Mouse (Mus musculus) regulatory T cell (primary cell): ENCODE data around the gene Cep135.

ENCODE experiments used
- in situ Hi-C: fragments of 300-600 bp; cut with MboI, MseI; formaldehyde crosslinking; loops from one replicate; pipeline ENCODE4 v1.15.1; 2025; ENCODE audit warnings: high pct_unique_total_duplicates

Gene Cep135

DNA sequence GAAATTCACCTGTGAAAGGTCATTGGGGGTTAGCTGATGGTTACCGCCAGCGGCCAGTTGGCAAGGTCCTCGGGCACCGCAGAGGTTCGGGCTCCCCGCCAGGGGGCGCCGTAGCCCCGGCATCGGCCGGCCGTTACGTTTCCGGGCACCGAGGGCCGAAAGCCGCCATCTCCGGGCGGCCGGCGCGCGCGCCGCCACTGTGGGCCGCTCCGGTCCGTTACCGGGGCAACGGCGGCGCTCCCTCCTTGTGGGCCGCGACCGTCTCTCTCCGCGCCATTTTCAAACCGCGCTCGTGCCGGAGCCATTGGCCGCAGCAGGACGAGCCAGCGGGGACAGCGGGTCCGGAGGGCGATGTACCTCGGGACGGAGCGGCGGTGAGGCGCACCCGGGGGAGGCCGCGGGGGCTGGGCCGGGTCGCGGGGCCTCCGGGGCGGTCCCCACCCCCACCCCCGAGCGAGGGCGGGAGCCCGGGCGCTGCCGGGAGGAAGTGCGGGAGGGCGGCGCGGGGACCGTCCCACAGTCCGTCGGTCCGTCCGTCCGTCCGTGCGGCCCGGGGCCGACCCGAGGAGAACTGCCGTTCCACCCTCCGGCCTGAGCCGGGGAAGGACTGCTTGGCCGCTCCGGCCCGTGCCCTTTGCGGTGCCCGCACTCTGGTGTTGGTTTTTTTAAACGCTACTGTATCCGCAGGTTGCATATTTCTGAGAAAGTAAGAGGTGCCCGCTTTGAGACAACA lies at the start of gene Cep135:
Gene Cep135, plus strand, starts transcription at position 148 of the 733 bp plus-strand sequence.
- in situ Hi-C loops: no loop called here

GRCm38 (mm10) chr5:76540181-76540580 lies 48.3 kb upstream of the Cep135 start:
- in situ Hi-C loops: loop anchor here (25.0 kb wide), 1 partner anchor 403 kb away; the partner anchor contains the start of gene Srd5a3

DNA sequence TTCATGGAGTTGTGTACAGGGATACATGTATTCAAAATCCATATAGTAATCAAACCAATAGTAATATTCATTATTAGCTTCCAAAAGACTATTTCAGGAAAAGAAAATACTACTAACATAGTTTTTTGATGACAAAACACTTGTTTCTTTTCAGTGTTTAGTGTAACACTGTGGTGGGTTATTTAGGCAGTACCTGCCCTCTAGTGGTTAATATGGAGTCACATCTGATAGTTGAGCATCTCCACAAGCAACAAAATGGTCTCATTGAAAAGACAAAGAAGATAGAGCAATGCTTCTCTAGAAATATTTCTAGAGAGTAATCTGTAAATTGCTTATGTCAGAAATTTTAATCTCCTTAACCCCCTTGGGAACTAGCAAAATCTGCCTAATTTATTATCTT lies 47.7 kb upstream of the Cep135 start:
- in situ Hi-C loops: loop anchor here (25.0 kb wide), 1 partner anchor 404 kb away; the partner anchor contains the start of gene Srd5a3

DNA sequence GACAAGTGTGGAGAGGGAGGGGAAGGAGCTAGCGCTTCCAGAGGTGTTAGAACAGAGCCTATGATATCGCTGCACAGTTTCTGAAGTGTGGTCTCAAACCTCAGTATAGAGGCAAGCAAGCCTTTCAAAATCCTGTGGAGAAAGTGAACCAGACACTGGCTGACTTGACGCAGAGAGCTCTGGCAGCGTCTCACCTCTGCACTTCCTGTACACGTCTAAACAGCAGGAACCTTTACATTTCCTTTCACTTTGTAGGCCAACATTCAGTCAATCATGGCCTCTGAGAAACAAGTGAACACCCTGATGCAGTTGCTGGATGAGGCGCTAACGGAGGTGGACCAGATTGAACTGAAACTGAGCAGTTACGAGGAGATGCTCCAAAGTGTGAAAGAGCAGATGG lies 45.3 kb upstream of the Cep135 start:
- in situ Hi-C loops: loop anchor here (25.0 kb wide), 1 partner anchor 406 kb away; the partner anchor contains the start of gene Srd5a3

DNA sequence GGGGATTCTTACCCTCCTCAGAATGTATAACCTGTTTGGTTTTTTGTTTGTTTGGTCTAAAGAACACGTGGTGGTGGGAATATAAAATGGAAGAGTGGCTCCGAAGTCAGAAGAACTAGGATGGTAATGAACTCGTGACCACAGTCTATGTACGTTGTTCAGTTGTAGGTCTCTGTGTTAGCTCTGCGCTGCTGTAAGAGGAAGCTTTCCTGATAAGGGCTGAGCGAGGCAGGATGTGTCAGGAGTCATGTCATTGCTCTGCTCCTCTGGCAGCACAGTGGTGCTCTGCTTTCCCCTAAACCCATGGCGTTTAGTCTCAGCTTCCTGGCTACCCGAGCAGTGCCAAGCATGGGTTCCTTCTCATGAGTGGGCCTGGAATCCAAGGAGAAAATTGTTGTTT lies 38.1 kb upstream of the Cep135 start:
- in situ Hi-C loops: no loop called here

- in situ Hi-C loops: loop anchor here (10.0 kb wide), 1 partner anchor 279 kb away; no protein-coding TSS in a partner anchor
Observed at GRCm38 (mm10) chr5:76565321-76565720, 23.2 kb upstream of the Cep135 start.

GRCm38 (mm10) chr5:76574251-76574650 lies 14.2 kb upstream of the Cep135 start:
- in situ Hi-C loops: no loop called here

- in situ Hi-C loops: no loop called here
Observed at GRCm38 (mm10) chr5:76577026-76577425, 11.5 kb upstream of the Cep135 start.

GRCm38 (mm10) chr5:76585378-76585777 lies 3.1 kb upstream of the Cep135 start:
- in situ Hi-C loops: no loop called here

DNA sequence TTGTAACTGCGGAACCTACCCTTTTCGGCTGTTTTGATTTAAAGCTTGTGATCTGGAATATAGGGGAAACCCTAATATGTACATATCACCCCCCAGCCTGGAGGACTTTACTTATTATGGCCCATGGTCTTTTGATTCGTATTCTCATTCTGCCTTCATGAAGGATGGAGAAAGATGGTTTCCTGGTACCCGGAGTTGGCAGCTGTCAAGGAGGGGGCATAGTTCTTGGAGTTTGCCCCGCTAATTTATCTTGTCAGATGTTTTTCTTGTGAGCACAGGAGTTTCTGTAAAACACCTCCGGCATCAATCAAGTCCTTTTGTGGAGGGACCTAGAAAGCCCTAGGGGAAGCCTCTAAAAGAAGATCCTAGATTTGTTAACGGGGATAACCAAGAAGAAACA lies 813 bp downstream of the Cep135 start:
- in situ Hi-C loops: no loop called here

GRCm38 (mm10) chr5:76590009-76590408 lies 1.5 kb downstream of the Cep135 start:
- in situ Hi-C loops: no loop called here

GRCm38 (mm10) chr5:76591885-76592284 lies 3.4 kb downstream of the Cep135 start:
- in situ Hi-C loops: no loop called here

- in situ Hi-C loops: no loop called here
Observed at GRCm38 (mm10) chr5:76609702-76610370, 21.3 kb downstream of the Cep135 start.

- in situ Hi-C loops: no loop called here
Observed at GRCm38 (mm10) chr5:76612867-76613499, 24.5 kb downstream of the Cep135 start.

DNA sequence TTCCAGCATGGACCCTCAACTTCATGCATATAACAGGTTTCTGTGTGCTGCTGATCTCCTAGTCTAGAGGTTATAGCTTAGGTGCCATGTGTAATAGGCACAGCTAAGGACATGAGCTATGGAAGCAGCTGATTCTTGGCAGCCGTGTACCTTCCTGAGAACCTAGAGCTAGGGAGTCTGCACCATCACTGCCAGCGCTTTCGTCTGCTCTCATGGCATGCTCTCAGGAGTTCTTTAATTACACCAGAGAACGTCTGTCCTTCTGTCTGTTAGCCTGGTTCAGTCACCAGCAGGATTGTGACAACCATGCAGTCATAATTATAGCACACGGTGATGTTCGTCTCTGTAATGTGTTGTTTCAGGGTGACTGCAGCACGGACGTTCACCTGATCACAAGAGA lies 26.8 kb downstream of the Cep135 start:
- in situ Hi-C loops: no loop called here

DNA sequence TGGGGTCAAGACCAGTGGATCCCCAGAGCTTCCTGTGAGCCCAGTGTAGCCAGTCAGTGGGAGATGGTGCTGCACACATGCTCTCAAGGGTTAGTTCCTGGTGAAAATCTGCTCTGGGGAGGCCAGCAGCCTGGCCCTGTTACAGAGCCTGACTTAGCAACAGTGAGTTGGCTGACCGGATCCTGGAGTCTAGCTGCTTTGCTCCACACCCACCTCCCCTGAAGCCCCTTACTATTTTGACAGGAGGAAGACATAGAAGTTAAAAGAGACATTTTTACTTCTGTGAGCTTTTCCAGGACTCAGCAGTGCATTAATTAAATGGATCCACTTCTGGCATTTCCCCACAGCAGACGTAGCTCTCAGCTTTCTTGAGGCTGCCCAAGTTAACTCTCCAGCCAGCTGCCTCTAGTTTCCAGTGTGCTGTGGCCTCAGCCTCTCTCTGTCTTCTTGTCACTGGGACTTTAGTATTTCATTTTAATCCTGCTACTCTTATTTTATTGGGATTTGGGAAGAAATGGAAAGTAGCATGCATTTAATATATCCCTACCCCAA lies 27.8 kb downstream of the Cep135 start:
- in situ Hi-C loops: no loop called here

DNA sequence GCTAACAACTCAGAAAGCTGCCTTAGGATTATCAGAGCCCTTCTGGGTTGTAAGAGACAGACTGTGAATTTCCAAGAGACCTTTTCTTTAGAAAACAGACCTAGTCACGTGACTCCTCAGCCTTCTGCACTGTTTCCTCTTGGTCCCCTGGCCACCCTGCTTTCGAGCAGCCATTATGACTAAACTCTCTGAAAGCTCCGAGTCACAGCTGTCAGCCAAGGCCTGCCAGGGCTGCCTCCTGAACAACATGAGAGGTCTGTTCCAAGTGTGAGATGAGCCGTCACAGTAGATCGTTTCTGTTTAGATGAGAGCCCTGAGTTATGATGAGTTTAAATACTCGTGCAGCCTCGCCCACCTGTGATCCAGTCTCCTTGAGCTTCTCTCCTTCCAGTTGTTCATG lies 30.3 kb downstream of the Cep135 start:
- in situ Hi-C loops: no loop called here

DNA sequence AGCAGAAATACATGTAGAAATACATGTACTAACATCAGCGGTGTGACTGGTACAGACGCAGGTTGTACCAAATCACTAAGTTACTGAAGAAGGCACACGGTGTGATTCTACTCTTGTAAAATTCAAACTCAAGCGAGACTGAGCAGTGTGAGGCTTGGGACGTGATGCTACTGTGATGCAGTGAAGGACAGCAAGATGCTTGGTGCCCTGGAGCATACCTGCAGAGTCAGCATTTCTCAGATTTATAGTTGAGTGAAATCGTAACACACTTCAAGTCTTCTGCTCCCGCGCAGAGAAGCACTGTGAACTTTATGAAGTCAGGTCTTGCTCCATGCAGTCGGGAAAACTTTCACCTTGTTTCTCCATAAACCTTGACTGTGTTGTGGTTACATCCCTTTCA lies 35.3 kb downstream of the Cep135 start:
- in situ Hi-C loops: no loop called here

- in situ Hi-C loops: no loop called here
Observed at GRCm38 (mm10) chr5:76627770-76628169, 39.3 kb downstream of the Cep135 start.

DNA sequence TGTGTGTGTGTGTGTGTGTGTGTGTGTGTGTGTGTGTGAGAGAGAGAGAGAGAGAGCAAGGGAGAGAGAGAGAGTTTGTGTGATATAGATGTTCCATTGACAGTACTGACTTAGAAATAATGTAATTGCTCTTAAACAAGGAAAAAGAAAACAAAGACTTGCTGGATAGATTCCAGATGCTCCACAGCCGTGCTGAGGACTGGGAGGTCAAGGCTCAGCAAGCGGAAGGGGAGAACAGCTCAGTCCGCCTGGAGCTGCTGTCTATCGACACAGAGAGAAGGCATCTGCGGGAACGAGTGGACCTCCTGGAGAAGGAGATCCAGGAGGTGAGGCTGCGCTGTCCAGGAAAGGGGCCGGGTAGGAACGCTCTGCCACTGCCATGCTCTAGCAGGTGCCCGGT lies 45.5 kb downstream of the Cep135 start:
- in situ Hi-C loops: loop anchor here (5.0 kb wide), 1 partner anchor 1162 kb away; no protein-coding TSS in a partner anchor

GRCm38 (mm10) chr5:76635592-76635991 lies 47.1 kb downstream of the Cep135 start:
- in situ Hi-C loops: no loop called here

- in situ Hi-C loops: no loop called here
Observed at GRCm38 (mm10) chr5:76642076-76642475, 53.6 kb downstream of the Cep135 start.
